Mouse (Mus musculus): ENCODE measurements at regions not wholly inside any gene's neighbourhood (a gene's known extent, or its start where the extent isn't known, plus 50 kb on each side); places are given as distances from the start of the nearest gene placed in this dataset.
"Not testable (repeated sequence)": the region's sequence is repeated elsewhere in the genome, so short reads cannot be mapped to it uniquely, and the experiment has no call there.

GRCm38 (mm10) chr2:71597956-71598355 lies 51.4 kb upstream of the Dlx2 start:
- no peak for DNase-seq (ENCODE audit: low spot score in 2 of 2)

- DNase-seq (ENCODE audit: low spot score in 2 of 2) = no peak
These were observed 51.8 kb upstream of the Dlx2 start for GRCm38 (mm10) chr2:71598368-71598767.

- DNase-seq (ENCODE audit: low spot score in 2 of 2) = peak; percentile 82 to 94
These were observed 52.2 kb upstream of the Dlx2 start for GRCm38 (mm10) chr2:71598778-71599177.

GRCm38 (mm10) chr2:71600213-71600612 lies 53.7 kb upstream of the Dlx2 start:
- DNase-seq (ENCODE audit: low spot score in 2 of 2) = no peak

- DNase-seq (ENCODE audit: low spot score in 2 of 2) = no peak
These were observed 54.4 kb upstream of the Dlx2 start for GRCm38 (mm10) chr2:71600999-71601398.

- not testable (repeated sequence) for DNase-seq (ENCODE audit: low spot score in 2 of 2)
These were observed 57.2 kb upstream of the Dlx2 start for GRCm38 (mm10) chr2:71603796-71604195.

GRCm38 (mm10) chr2:71605606-71606005 lies 59.1 kb upstream of the Dlx2 start:
- DNase-seq (ENCODE audit: low spot score in 2 of 2) = no peak

- no peak for DNase-seq (ENCODE audit: low spot score in 2 of 2)
These were observed 60.5 kb upstream of the Dlx2 start for GRCm38 (mm10) chr2:71607087-71607502.

- no peak for DNase-seq (ENCODE audit: low spot score in 2 of 2)
These were observed 66.7 kb upstream of the Dlx2 start for GRCm38 (mm10) chr2:71613216-71613615.

- DNase-seq (ENCODE audit: low spot score in 2 of 2) = no peak
These were observed 70.0 kb upstream of the Dlx2 start for GRCm38 (mm10) chr2:71616526-71616925.

- DNase-seq (ENCODE audit: low spot score in 2 of 2) = no peak
These were observed 74.9 kb upstream of the Dlx2 start for GRCm38 (mm10) chr2:71621458-71621857.

- no peak for DNase-seq (ENCODE audit: low spot score in 2 of 2)
These were observed 76.1 kb upstream of the Dlx2 start for GRCm38 (mm10) chr2:71622532-71623099.

GRCm38 (mm10) chr2:71623134-71623533 lies 76.6 kb upstream of the Dlx2 start:
- no peak for DNase-seq (ENCODE audit: low spot score in 2 of 2)

- no peak for DNase-seq (ENCODE audit: low spot score in 2 of 2)
These were observed 78.8 kb upstream of the Dlx2 start for GRCm38 (mm10) chr2:71625298-71625902.

- no peak for DNase-seq (ENCODE audit: low spot score in 2 of 2)
These were observed 79.8 kb upstream of the Dlx2 start for GRCm38 (mm10) chr2:71626404-71626803.

- no peak for DNase-seq (ENCODE audit: low spot score in 2 of 2)
These were observed 80.7 kb upstream of the Dlx2 start for GRCm38 (mm10) chr2:71627097-71627755.

GRCm38 (mm10) chr2:71628821-71629220 lies 82.3 kb upstream of the Dlx2 start:
- no peak for DNase-seq (ENCODE audit: low spot score in 2 of 2)

- no peak for DNase-seq (ENCODE audit: low spot score in 2 of 2)
These were observed 83.0 kb upstream of the Dlx2 start for GRCm38 (mm10) chr2:71629301-71630142.

- DNase-seq (ENCODE audit: low spot score in 2 of 2) = no peak
These were observed 83.5 kb upstream of the Dlx2 start for GRCm38 (mm10) chr2:71630143-71630463.

GRCm38 (mm10) chr2:71633471-71633870 lies 86.9 kb upstream of the Dlx2 start:
- no peak for DNase-seq (ENCODE audit: low spot score in 2 of 2)

- no peak for DNase-seq (ENCODE audit: low spot score in 2 of 2)
These were observed 87.9 kb upstream of the Dlx2 start for GRCm38 (mm10) chr2:71634471-71634870.

- no peak for DNase-seq (ENCODE audit: low spot score in 2 of 2)
These were observed 89.6 kb upstream of the Dlx2 start for GRCm38 (mm10) chr2:71636134-71636533.

GRCm38 (mm10) chr2:71636590-71636989 lies 90.0 kb upstream of the Dlx2 start:
- no peak for DNase-seq (ENCODE audit: low spot score in 2 of 2)
